Mouse (Mus musculus): ENCODE measurements around the gene Birc5.

- TF ChIP-seq POLR2A (IDR thresholded peaks at IDR 0.05; ENCODE audit: control insufficient read depth, low read depth, low read length) (no peak), CTCF (IDR thresholded peaks at IDR 0.05; ENCODE audit: control insufficient read depth, insufficient read depth, insufficient replicate concordance, low read depth, low read length) (no peak)
Measured at GRCm38 (mm10) chr11:117830401-117830800, 18.6 kb upstream of the Birc5 start.

Measured in testis, adult 2 months (tissue).